Mouse (Mus musculus) ES-Bruce4 (cell line): ENCODE measurements around the gene Pmvk.

Experiments
- CTCF ChIP-seq: IDR thresholded peaks from one replicate; pipeline ENCODE4 v1.8.1; 2011; ENCODE audit warnings: low read depth, low read length
- POLR2A ChIP-seq: IDR thresholded peaks from one replicate; pipeline ENCODE4 v1.8.1; 2011; ENCODE audit warnings: low read length; ENCODE audit not compliant: insufficient read depth

DNA sequence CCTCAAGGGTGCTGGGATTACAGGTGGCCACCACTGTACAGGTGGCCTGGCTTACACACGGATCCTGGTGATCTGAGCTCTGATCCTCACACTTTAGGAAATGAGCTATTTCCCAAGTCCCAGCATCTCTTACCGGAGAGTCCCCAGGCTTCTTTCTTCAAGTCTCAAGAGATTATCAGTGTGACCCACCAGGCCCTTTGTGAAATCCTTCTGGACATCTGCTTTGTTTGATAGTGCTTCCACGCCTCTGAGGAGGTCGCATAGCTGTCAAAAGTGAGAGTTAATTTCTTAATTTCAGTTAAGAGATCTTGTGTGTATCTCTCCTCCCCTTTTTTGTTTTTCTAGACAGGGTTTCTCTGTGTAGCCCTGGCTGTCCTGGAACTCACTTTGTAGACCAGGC is 28.5 kb upstream of the Pmvk start:
- TF ChIP-seq CTCF = no peak
- no peak for TF ChIP-seq POLR2A
